In genomic region chr4:136030968-136031909, GRCm38 (mm10) we compare ENCODE assay signal across 8 mouse cellular contexts. TPM values are rescaled to one million over a fixed set of nuclear protein-coding genes. Genes with fewer than 3 reads are reported as not detected.
DNase-seq lines count a peak whose midpoint lies in the region; ATAC-seq and TF ChIP-seq lines count a peak whose summit lies in the region.

No protein-coding gene starts in this region.

- no peak overlapping the region for H3K4me2 ChIP-seq in limb, embryonic 15.5 days
- H3K4me2 ChIP-seq in midbrain, postnatal 0 days (ENCODE audit: low read depth, low read length, poor library complexity, severe bottlenecking), result no peak overlapping the region

- ATAC-seq in limb, embryonic 15.5 days (ENCODE audit: insufficient number of reproducible peaks, low FRiP score, low TSS enrichment, low read depth), result no peak
- no peak for ATAC-seq in midbrain, postnatal 0 days (ENCODE audit: low FRiP score)

- no peaks in the 10 kb centered on the region for H3K36me3 ChIP-seq in embryonic facial prominence, embryonic 10.5 days (replicated peaks)
- H3K36me3 ChIP-seq in limb, embryonic 15.5 days, result no peaks in the 10 kb centered on the region
- H3K36me3 ChIP-seq in midbrain, postnatal 0 days (ENCODE audit: insufficient read depth, low read length), result no peaks in the 10 kb centered on the region

- DNase-seq in ovary, postnatal 36 days (ENCODE audit: low spot score), result peak; percentile 44
- no peak for DNase-seq in ovary, postnatal 10 days (ENCODE audit: low spot score)
- DNase-seq in embryonic facial prominence, embryonic 10.5 days (ENCODE audit: low spot score), result peak; percentile 10
- peak; percentile 29 to 53 for DNase-seq in heart, postnatal 14 days
- peak; percentile 17 for DNase-seq in midbrain, postnatal 0 days (ENCODE audit: low spot score)
- no peak for DNase-seq in layer of hippocampus, adult 2 months (ENCODE audit: low spot score in 2 of 2)
- no peak for DNase-seq in right cerebral cortex, adult 18-20 months

- H3K9ac ChIP-seq in limb, embryonic 15.5 days, result 0 out of 2 replicates have a peak overlapping the region, but pooled peaks have one; percentile 12
- H3K9ac ChIP-seq in midbrain, postnatal 0 days (replicated peaks; ENCODE audit: low read length, poor library complexity, severe bottlenecking), result no peak overlapping the region

- no peaks in the 10 kb centered on the region for H3K9me3 ChIP-seq in embryonic facial prominence, embryonic 10.5 days
- no peaks in the 10 kb centered on the region for H3K9me3 ChIP-seq in limb, embryonic 15.5 days
- H3K9me3 ChIP-seq in midbrain, postnatal 0 days (ENCODE audit: low read length), result no peaks in the 10 kb centered on the region

- no peak for TF ChIP-seq CTCF in midbrain, postnatal 0 days (IDR thresholded peaks at IDR 0.05)
- no peak for TF ChIP-seq CTCF in layer of hippocampus, adult 2 months (conservative IDR thresholded peaks at IDR 0.05)

- no peaks in the 10 kb centered on the region for H3K27me3 ChIP-seq in embryonic facial prominence, embryonic 10.5 days (replicated peaks; ENCODE audit: low read depth, poor library complexity, severe bottlenecking)
- no peaks in the 10 kb centered on the region for H3K27me3 ChIP-seq in limb, embryonic 15.5 days
- H3K27me3 ChIP-seq in midbrain, postnatal 0 days (ENCODE audit: insufficient read depth, low read length), result no peaks in the 10 kb centered on the region

- intact Hi-C loops in heart, postnatal 14 days (cut with DNase I), result no loop called here

- peaks cover 26% of the 10 kb centered on the region for H3K4me1 ChIP-seq in embryonic facial prominence, embryonic 10.5 days
- H3K4me1 ChIP-seq in limb, embryonic 15.5 days, result peaks cover 11% of the 10 kb centered on the region
- no peaks in the 10 kb centered on the region for H3K4me1 ChIP-seq in midbrain, postnatal 0 days (ENCODE audit: insufficient read depth, low read length)

- H3K27ac ChIP-seq in embryonic facial prominence, embryonic 10.5 days (replicated peaks), result peak overlapping the region; percentile 44
- H3K27ac ChIP-seq in limb, embryonic 15.5 days, result peak overlapping the region; percentile 33; the same call in 1 of the 2 replicates
- H3K27ac ChIP-seq in midbrain, postnatal 0 days (ENCODE audit: low read depth, low read length), result no peak overlapping the region
- H3K27ac ChIP-seq in layer of hippocampus, adult 2 months, result no peak overlapping the region

- no peak overlapping the region for H3K4me3 ChIP-seq in embryonic facial prominence, embryonic 10.5 days
- no peak overlapping the region for H3K4me3 ChIP-seq in limb, embryonic 15.5 days
- H3K4me3 ChIP-seq in midbrain, postnatal 0 days (ENCODE audit: low read depth, low read length), result no peak overlapping the region
- H3K4me3 ChIP-seq in layer of hippocampus, adult 2 months, result no peak overlapping the region

- 8% methylated on average over 8 of the region's 8 CpGs for WGBS in embryonic facial prominence, embryonic 10.5 days
- WGBS in limb, embryonic 15.5 days, result 9% methylated on average over 8 of the region's 8 CpGs
- 5% methylated on average over 8 of the region's 8 CpGs for WGBS in midbrain, postnatal 0 days

RNA-seq across cellular contexts. Expression of gene Eloa, which starts 9.7 kb away (rescaled TPM):
- 35.0 and 37.5 TPM in 2 replicates for polyA plus RNA-seq in embryonic facial prominence, embryonic 10.5 days (2016; fragmentation: Nextera tagmentation; extraction: Ambion mirVana)
- total RNA-seq in heart, postnatal 14 days (2021), result 10 to 100 TPM; 29.9 to 31.2 TPM
- 47.0 and 47.7 TPM in 2 replicates for polyA plus RNA-seq in limb, embryonic 15.5 days (2015; fragmentation: Nextera tagmentation; extraction: Ambion mirVana)
- total RNA-seq in midbrain, postnatal 0 days (2014; rRNA removed), result 23.3 and 27.7 TPM in 2 replicates
- 19.0 and 19.3 TPM in 2 replicates for polyA plus RNA-seq in midbrain, postnatal 0 days (2015; fragmentation: Nextera tagmentation; extraction: Ambion mirVana)
- 10 to 100 TPM; 27.3 to 28.5 TPM for total RNA-seq in layer of hippocampus, adult 2 months (2021)

RNA-seq across cellular contexts. Expression of gene Rpl11, which starts 22.0 kb away (rescaled TPM):
- 516 and 527 TPM in 2 replicates for polyA plus RNA-seq in embryonic facial prominence, embryonic 10.5 days (2016; fragmentation: Nextera tagmentation; extraction: Ambion mirVana)
- 100 to 1,000 TPM; 257 to 279 TPM for total RNA-seq in heart, postnatal 14 days (2021)
- polyA plus RNA-seq in limb, embryonic 15.5 days (2015; fragmentation: Nextera tagmentation; extraction: Ambion mirVana), result 425 and 483 TPM in 2 replicates
- total RNA-seq in midbrain, postnatal 0 days (2014; rRNA removed), result 601 and 1,077 TPM in 2 replicates
- 273 and 275 TPM in 2 replicates for polyA plus RNA-seq in midbrain, postnatal 0 days (2015; fragmentation: Nextera tagmentation; extraction: Ambion mirVana)
- 100 to 1,000 TPM; 291 to 317 TPM for total RNA-seq in layer of hippocampus, adult 2 months (2021)

RNA-seq across cellular contexts. Expression of gene Pithd1, which starts 44.2 kb away (rescaled TPM):
- 66.2 and 72.8 TPM in 2 replicates for polyA plus RNA-seq in embryonic facial prominence, embryonic 10.5 days (2016; fragmentation: Nextera tagmentation; extraction: Ambion mirVana)
- total RNA-seq in heart, postnatal 14 days (2021), result 10 to 100 TPM; 17.0 to 19.4 TPM
- polyA plus RNA-seq in limb, embryonic 15.5 days (2015; fragmentation: Nextera tagmentation; extraction: Ambion mirVana), result 51.3 and 54.5 TPM in 2 replicates
- total RNA-seq in midbrain, postnatal 0 days (2014; rRNA removed), result 61.6 and 67.9 TPM in 2 replicates
- 90.5 and 101 TPM in 2 replicates for polyA plus RNA-seq in midbrain, postnatal 0 days (2015; fragmentation: Nextera tagmentation; extraction: Ambion mirVana)
- 10 to 100 TPM; 80.6 to 86.0 TPM for total RNA-seq in layer of hippocampus, adult 2 months (2021)

RNA-seq across cellular contexts. Expression of gene Lypla2, which starts 58.8 kb away (rescaled TPM):
- polyA plus RNA-seq in embryonic facial prominence, embryonic 10.5 days (2016; fragmentation: Nextera tagmentation; extraction: Ambion mirVana), result 207 and 217 TPM in 2 replicates
- 10 to 100 TPM; 37.5 to 37.8 TPM for total RNA-seq in heart, postnatal 14 days (2021)
- 114 TPM in 2 replicates for polyA plus RNA-seq in limb, embryonic 15.5 days (2015; fragmentation: Nextera tagmentation; extraction: Ambion mirVana)
- 157 and 182 TPM in 2 replicates for total RNA-seq in midbrain, postnatal 0 days (2014; rRNA removed)
- polyA plus RNA-seq in midbrain, postnatal 0 days (2015; fragmentation: Nextera tagmentation; extraction: Ambion mirVana), result 212 and 227 TPM in 2 replicates
- total RNA-seq in layer of hippocampus, adult 2 months (2021), result 100 to 1,000 TPM in 1 of 2 experiments, 10 to 100 TPM in 1; 95.3 to 103 TPM

Comparison
In these comparisons a context has a peak if more than half of its experiments do, and no peak if none do; other contexts are left out.
1. DNase-seq: peak in ovary, postnatal 36 days (single experiment), embryonic facial prominence, embryonic 10.5 days (single experiment), heart, postnatal 14 days (2 of 2) and midbrain, postnatal 0 days (single experiment); none in ovary, postnatal 10 days (single experiment), layer of hippocampus, adult 2 months (0 of 2) and right cerebral cortex, adult 18-20 months (single experiment).
2. H3K27ac ChIP-seq: peak in embryonic facial prominence, embryonic 10.5 days (single experiment) and limb, embryonic 15.5 days (single experiment); none in midbrain, postnatal 0 days (single experiment) and layer of hippocampus, adult 2 months (single experiment).